Mouse (Mus musculus) limb, embryonic 11.5 days (tissue): ENCODE results near the gene B3galt4. TPM values are rescaled to one million over a fixed set of nuclear protein-coding genes. Genes with fewer than 3 reads are reported as not detected.

Experiments
- ATAC-seq: fragments of 200-750 bp; cut with Nextera tagmentation; 2 replicates; pipeline ENCODE4 v1.8.0; 2017; ENCODE audit warnings: low read depth; ENCODE audit not compliant: insufficient number of reproducible peaks, low FRiP score, low TSS enrichment
- DNase-seq: peaks from one replicate; pipeline ENCODE4 v3.0.0-alpha.2; 2015; ENCODE audit warnings: low spot score
- H3K27ac ChIP-seq: fragments of 300-500 bp; sonication (generic); replicated peaks from 2 replicates; pipeline ENCODE4 v1.5.1; 2014; ENCODE audit warnings: low read depth, mild to moderate bottlenecking, low read length
- H3K27me3 ChIP-seq: fragments of 300-500 bp; sonication (generic); 2 replicates; pipeline ENCODE4 v1.6.1; 2014; ENCODE audit warnings: mild to moderate bottlenecking, low read length, mixed read lengths; ENCODE audit not compliant: control insufficient read depth, insufficient read depth
- H3K36me3 ChIP-seq: fragments of 300-500 bp; sonication (generic); 2 replicates; pipeline ENCODE4 v1.6.1; 2014; ENCODE audit warnings: mild to moderate bottlenecking, low read length, moderate library complexity, mixed read lengths; ENCODE audit not compliant: control insufficient read depth, insufficient read depth
- H3K4me1 ChIP-seq: fragments of 300-500 bp; sonication (generic); 2 replicates; pipeline ENCODE4 v1.6.1; 2014; ENCODE audit warnings: low read length, mixed read lengths; ENCODE audit not compliant: control insufficient read depth, insufficient read depth
- H3K4me2 ChIP-seq: fragments of 300-500 bp; sonication (generic); 2 replicates; pipeline ENCODE4 v1.6.1; 2014; ENCODE audit warnings: low read depth, mild to moderate bottlenecking, moderate library complexity; ENCODE audit not compliant: severe bottlenecking
- H3K4me3 ChIP-seq: fragments of 300-500 bp; sonication (generic); 2 replicates; pipeline ENCODE4 v1.5.1; 2014; ENCODE audit warnings: low read depth, low read length
- H3K9ac ChIP-seq: fragments of 300-500 bp; sonication (generic); 2 replicates; pipeline ENCODE4 v1.6.1; 2014; ENCODE audit warnings: mild to moderate bottlenecking, low read length
- H3K9me3 ChIP-seq: fragments of 300-500 bp; sonication (generic); 2 replicates; pipeline ENCODE4 v1.6.1; 2016; ENCODE audit warnings: low read length; ENCODE audit not compliant: control insufficient read depth
- WGBS: fragments of 180-500 bp; shearing (Covaris S2); extraction: QIAGEN DNeasy Blood & Tissue Kit; methylation state at CpG from one replicate; pipeline ENCODE4 v1.1.7; 2014; 5-methylcytosine and 5-hydroxymethylcytosine counted together
- polyA plus RNA-seq: library from polyadenylated mRNA; unstranded; fragments of >200 nt; fragmentation: Nextera tagmentation; extraction: Ambion mirVana; gene quantifications from 2 replicates; pipeline ENCODE4 v1.2.1, GENCODE M21; 2014

B3galt4 gene
- polyA plus RNA-seq, 1 experiment from 2014 or later: 2.6 TPM

GRCm38 (mm10) chr17:33924577-33925283, 26.6 kb downstream of the B3galt4 start:
- DNase-seq: no peak
- WGBS: 89% methylated on average over 10 of the region's 10 CpGs
- Histone ChIP-seq H3K9ac (no peak overlapping the region), H3K36me3 (0 out of 2 replicates have a peak, but pooled peaks cover 2% of the 10 kb centered on the region), H3K4me1 (peaks cover 6% of the 10 kb centered on the region; the same call in 1 of the 2 replicates), H3K4me2 (no peak overlapping the region), H3K27ac (no peak overlapping the region), H3K9me3 (no peaks in the 10 kb centered on the region), H3K4me3 (no peak overlapping the region), H3K27me3 (no peaks in the 10 kb centered on the region)
- ATAC-seq: no peak

DNA sequence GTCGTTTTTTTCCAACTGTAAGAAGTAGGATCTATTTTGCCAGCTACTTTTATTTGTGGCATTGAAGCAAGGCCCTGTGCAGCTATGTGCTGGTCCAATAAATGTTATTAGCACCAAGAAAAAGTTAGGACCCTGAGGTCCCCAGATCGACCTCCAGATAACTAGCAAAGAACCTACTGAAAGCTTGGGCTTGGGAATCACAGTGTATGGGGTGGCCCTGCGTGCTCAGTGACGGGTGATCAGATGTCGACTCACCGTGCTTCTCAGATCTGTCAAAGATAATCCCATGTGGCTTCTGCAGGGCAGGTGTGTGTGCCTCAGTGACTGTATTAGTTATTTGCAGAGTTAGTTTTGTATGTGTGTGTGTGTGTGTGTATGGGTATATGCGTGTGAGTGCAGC, 29.9 kb downstream of the B3galt4 start:
- no peak overlapping the region for H3K4me2 ChIP-seq
- peaks cover 8% of the 10 kb centered on the region for H3K36me3 ChIP-seq
- H3K9me3 ChIP-seq: no peaks in the 10 kb centered on the region
- H3K27ac ChIP-seq: no peak overlapping the region
- no peak for DNase-seq
- ATAC-seq: no peak
- no peak overlapping the region for H3K4me3 ChIP-seq
- H3K9ac ChIP-seq: no peak overlapping the region
- 90% methylated on average over 7 of the region's 7 CpGs for WGBS
- H3K27me3 ChIP-seq: no peaks in the 10 kb centered on the region
- peaks cover 15% of the 10 kb centered on the region; the same call in 1 of the 2 replicates for H3K4me1 ChIP-seq

DNA sequence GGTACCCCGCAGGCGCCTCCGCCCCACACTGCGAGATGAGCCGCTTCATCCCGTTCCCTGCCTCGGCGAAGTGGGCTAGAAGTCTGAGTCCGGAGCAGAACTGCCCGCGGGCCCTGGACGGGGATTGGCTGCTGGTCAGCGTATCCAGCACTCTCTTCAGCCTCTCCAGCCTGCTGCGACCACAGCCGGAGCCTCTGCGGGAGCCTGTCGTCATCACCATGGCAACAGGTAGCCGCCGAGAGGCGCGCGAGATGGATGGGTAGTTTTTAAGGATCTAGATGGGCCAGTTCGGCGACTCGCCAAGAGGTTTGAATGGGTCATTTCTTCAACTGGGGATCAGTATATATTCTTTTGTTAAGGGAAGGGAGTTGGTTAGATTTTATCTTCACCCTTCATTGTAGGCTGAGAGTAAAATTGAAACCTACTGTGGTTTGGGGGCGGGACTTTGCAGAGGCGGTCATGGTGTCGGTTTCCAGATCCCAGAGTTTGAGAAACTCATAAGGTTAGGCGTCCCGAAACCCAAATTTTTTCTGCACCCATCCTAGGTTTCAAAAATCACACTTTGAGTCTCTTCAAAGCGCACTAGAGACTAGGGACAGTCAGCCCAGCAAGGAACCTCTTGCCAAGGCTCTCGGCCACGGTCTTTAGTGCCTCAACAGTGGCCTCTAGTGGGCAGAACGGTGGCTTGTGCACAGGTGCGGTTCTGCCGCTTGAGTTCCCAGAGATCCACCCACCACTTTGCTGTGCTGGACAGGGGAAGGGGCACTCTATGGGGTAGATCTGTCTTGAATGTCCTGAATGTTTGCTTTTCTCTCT, 30.8 kb downstream of the B3galt4 start:
- Histone ChIP-seq H3K4me1 (peaks cover 15% of the 10 kb centered on the region; the same call in 1 of the 2 replicates), H3K27me3 (no peaks in the 10 kb centered on the region), H3K4me2 (peak overlapping the region; percentile 98), H3K9ac (peak overlapping the region; percentile 58), H3K9me3 (no peaks in the 10 kb centered on the region), H3K36me3 (peaks cover 6% of the 10 kb centered on the region), H3K27ac (peak overlapping the region; percentile 56; the same call in 1 of the 2 replicates), H3K4me3 (peak overlapping the region; percentile 60)
- DNase-seq: peak; percentile 91
- no peak for ATAC-seq
- under 1% methylated on average over 36 of the region's 36 CpGs for WGBS

DNA sequence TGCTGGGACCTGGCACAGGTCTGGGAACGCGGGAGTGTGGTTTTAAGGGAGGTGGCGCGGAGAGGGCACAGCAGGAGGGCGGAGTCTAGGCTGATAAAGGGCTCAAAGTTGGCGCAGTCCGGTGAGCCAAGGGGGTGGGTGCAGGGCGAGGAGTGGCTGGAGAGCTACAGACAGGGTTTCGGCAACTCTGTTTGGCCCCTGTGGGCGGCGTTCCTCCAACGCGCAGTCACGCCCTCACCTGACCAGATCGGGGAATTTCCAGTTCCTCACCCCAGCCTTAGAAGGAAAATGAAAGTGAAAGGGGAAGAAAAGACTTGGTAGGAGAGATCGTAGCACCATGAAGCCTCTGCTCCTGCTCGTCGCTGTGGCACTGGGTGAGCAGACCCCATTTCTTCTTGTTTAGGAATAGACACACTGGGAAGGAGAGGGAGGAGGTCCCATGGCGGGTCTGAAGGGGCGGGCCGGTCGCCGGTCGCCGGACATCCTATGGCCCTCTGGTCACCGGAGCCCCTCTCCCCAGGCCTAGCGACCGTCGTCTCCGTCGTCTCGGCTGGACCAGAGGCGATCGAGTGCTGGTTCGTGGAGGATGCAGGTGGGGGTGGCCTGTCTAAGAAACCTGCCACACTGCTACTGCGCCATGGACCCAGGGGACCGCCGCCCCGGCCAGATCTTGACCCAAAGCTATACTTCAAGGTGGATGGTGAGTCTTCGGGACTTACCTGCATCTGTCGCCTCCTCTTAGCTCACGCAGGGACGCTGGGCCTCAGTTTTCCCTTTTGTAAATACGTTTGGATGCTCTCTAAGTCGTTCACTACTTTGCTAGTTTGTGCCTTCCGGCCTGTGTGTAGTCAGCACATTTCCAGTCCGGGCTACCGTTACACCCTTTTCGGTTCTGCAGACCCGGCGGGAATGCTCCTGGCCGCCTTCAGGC, 31.7 kb downstream of the B3galt4 start:
- H3K27ac ChIP-seq: peak overlapping the region; percentile 56; the same call in 1 of the 2 replicates
- H3K9ac ChIP-seq: peak overlapping the region; percentile 58
- peak; percentile 57 for DNase-seq
- H3K27me3 ChIP-seq: no peaks in the 10 kb centered on the region
- H3K4me2 ChIP-seq: peak overlapping the region; percentile 98
- peak overlapping the region; percentile 60 for H3K4me3 ChIP-seq
- no peaks in the 10 kb centered on the region for H3K9me3 ChIP-seq
- ATAC-seq: no peak
- WGBS: under 1% methylated on average over 52 of the region's 52 CpGs
- peaks cover 6% of the 10 kb centered on the region for H3K36me3 ChIP-seq
- peaks cover 18% of the 10 kb centered on the region; the same call in 1 of the 2 replicates for H3K4me1 ChIP-seq

DNA sequence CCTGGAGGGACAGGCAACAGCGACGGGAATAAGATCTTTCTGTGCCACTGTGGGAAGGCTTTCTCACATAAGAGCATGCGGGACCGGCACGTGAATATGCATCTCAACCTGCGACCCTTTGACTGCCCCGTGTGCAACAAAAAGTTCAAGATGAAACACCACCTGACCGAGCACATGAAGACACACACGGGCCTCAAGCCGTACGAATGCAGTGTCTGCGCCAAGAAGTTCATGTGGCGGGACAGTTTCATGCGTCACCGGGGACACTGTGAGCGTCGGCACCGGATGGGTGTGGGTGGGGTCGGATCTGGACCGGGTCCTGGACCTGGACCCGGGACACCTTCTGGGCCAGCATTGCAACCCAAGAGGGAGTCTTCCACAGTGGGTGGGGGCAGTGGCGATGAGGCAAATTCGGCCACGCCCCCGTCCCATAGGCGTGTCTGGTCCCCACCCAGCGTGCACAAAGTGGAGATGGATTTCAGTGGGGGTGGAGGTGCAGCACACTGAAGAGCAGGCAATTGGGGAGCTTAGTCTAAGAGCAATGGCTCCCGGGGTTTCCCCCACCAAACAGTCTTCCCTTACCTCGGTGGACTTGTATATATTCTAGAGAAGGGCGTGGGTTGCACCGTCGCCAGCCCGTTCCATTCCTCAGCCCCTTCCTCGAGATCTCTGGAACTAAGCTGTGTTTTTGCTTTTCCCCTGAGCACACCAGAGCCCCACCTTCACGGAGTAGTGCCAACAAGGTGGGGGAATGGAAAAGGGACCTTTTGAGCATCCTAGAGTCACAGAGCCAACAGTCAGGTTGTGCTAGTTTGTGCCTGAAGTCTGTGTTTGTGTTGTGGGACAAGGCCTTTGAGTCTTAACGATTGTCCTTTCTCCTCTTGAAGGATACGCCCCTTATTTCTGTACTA, 32.7 kb downstream of the B3galt4 start:
- DNase-seq: no peak
- Histone ChIP-seq H3K27ac (no peak overlapping the region), H3K9ac (no peak overlapping the region), H3K4me2 (peak overlapping the region; percentile 98), H3K27me3 (no peaks in the 10 kb centered on the region), H3K4me1 (peaks cover 18% of the 10 kb centered on the region; the same call in 1 of the 2 replicates), H3K4me3 (peak overlapping the region; percentile 60), H3K36me3 (peaks cover 14% of the 10 kb centered on the region), H3K9me3 (no peaks in the 10 kb centered on the region)
- 58% methylated on average over 37 of the region's 37 CpGs for WGBS
- ATAC-seq: no peak

DNA sequence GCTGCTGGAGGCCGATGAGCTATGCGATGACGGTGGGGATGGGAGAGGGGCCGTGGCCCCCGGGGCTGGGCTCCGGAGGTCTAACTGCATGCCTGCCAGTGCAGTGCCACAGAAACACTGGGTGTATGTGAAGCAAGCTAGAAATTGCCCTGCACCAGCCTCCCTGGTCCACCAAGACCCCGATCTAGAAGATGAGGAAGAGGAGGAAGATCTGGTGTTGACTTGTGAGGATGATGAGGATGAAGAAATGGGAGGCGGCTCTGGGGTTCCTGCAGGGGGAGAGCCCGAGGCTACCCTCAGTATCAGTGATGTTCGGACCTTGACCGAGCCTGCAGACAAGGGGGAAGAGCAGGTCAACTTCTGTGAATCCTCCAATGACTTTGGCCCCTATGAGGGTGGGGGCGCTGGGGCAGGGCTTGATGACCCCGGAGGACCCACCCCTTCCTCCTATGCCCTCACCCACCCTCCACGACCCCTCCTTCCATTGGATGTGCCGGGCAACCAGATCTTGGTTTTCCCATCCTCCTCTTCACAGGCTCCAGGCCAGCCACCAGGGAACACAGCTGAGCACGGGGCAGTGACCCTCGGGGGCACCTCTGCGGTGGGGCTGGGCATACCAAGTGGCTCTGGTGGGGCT, 33.5 kb downstream of the B3galt4 start:
- ATAC-seq (no peak), DNase-seq (no peak)
- Histone ChIP-seq H3K4me3 (0 out of 2 replicates have a peak overlapping the region, but pooled peaks have one; percentile 14), H3K9ac (no peak overlapping the region), H3K27ac (no peak overlapping the region), H3K4me2 (no peak overlapping the region), H3K36me3 (peaks cover 18% of the 10 kb centered on the region), H3K9me3 (no peaks in the 10 kb centered on the region), H3K27me3 (no peaks in the 10 kb centered on the region), H3K4me1 (peaks cover 18% of the 10 kb centered on the region; the same call in 1 of the 2 replicates)
- WGBS: 76% methylated on average over 18 of the region's 18 CpGs
